Comparison of ENCODE assay signal across 11 mouse cellular contexts in the genomic region with DNA sequence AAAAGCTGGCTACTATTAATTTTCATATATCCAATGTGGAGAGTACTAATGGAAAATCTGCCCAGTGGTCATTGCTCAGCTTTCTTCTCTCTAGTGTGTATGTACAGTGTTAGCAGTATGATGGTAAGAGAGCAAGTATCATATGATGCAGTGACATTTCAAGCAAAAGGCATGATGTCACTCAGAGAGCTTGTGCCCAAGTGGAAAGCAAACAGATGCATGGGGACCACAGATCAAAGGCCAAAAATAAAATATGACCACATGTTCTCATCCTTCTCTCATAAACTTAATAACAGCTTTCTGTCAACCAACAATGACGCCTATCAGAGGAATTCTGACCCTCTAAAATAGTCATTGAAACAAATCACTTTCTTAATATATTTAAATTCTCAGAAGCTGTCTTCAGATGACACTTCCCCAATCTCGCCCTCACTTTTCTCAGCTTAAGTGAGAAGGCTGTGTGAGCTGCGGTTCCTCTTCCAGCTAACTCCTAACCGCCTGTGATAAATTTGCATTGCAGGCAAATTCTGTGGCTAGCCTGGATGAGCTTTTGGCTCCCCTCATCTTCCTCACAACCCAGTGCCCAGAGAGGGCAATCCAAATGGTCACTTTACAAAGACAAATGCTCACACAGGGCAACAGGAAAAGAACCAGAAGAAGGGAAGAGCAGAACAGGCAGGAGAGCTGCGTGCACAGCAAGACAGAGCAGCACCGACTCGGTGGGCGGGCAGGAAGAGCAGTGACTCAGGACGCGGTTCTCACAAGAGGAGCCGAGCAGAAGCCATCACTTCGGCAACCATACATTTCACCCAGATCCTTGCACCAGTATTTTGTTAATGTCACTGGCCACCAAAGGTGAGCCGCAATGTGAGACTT. TPM values are rescaled to one million over a fixed set of nuclear protein-coding genes. Genes with fewer than 3 reads are reported as not detected.
A peak's percentile ranks its signal among the peaks of the same experiment; 100 is the strongest.
DNase-seq lines count a peak whose midpoint lies in the region; ATAC-seq and TF ChIP-seq lines count a peak whose summit lies in the region.
"Had no signal": no experiment of that assay in that cellular context is flagged by ENCODE, and none has a peak within 500 bp of the region (broad histone marks: within the 10 kb centered on the region; RNA-seq: fewer than 3 reads in every experiment).

No protein-coding gene starts in this region.

- no peaks in the 10 kb centered on the region for H3K27me3 ChIP-seq in heart, embryonic 16.5 days (ENCODE audit: control insufficient read depth, insufficient read depth, low read length)
- H3K27me3 ChIP-seq: embryonic facial prominence, embryonic 13.5 days; neural tube, embryonic 12.5 days had no signal

- TF ChIP-seq POLR2A in bone marrow, adult 2 months (IDR thresholded peaks at IDR 0.05; ENCODE audit: borderline replicate concordance, control insufficient read depth, low read depth, low read length): no peak

- TF ChIP-seq CTCF in bone marrow, adult 2 months (IDR thresholded peaks at IDR 0.05; ENCODE audit: control insufficient read depth, insufficient read depth, low read length): no peak

- H3K4me3 ChIP-seq in bone marrow, adult 2 months (replicated peaks; ENCODE audit: control insufficient read depth, low read depth, low read length): no peak overlapping the region
- no peak overlapping the region for H3K4me3 ChIP-seq in heart, embryonic 16.5 days (ENCODE audit: low read length)
- H3K4me3 ChIP-seq: embryonic facial prominence, embryonic 13.5 days; neural tube, embryonic 12.5 days had no signal

- intact Hi-C loops in left cerebral cortex, postnatal 36 days (cut with DNase I): no loop called here
- intact Hi-C loops in left cerebral cortex, postnatal 10 days (cut with DNase I): no loop called here

- peaks cover 8% of the 10 kb centered on the region for H3K36me3 ChIP-seq in heart, embryonic 16.5 days (ENCODE audit: control insufficient read depth, insufficient read depth)

- no peak overlapping the region for H3K4me2 ChIP-seq in heart, embryonic 16.5 days (ENCODE audit: low read depth, low read length)
- H3K4me2 ChIP-seq: embryonic facial prominence, embryonic 13.5 days; neural tube, embryonic 12.5 days had no signal

- no peak for ATAC-seq in heart, embryonic 16.5 days (replicated peaks; ENCODE audit: extremely low read depth, insufficient read depth, low FRiP score)
- ATAC-seq: hindbrain, postnatal 0 days had no signal

- peaks cover 17% of the 10 kb centered on the region; the same call in 1 of the 2 replicates for H3K4me1 ChIP-seq in bone marrow, adult 2 months (ENCODE audit: control insufficient read depth, insufficient read depth, low read length)
- peaks cover 65% of the 10 kb centered on the region for H3K4me1 ChIP-seq in heart, embryonic 16.5 days (ENCODE audit: control insufficient read depth, insufficient read depth, low read length)

- peak; percentile 51 to 54 for DNase-seq in left cerebral cortex, postnatal 36 days (ENCODE audit: low spot score in 2 of 2)
- DNase-seq in left cerebral cortex, postnatal 10 days (ENCODE audit: extremely low spot score in 1 of 2, low spot score in 2 of 2): no peak
- peak; percentile 56 for DNase-seq in skeletal muscle tissue, adult 2 months (ENCODE audit: low read depth, low spot score)
- DNase-seq in urinary bladder, postnatal 36 days (ENCODE audit: low spot score in 2 of 2): no peak
- DNase-seq in adrenal gland, postnatal 10 days: no peak
- DNase-seq in layer of hippocampus, postnatal 36 days: no peak

- WGBS in bone marrow, adult 2 months: 11% methylated on average over 13 of the region's 13 CpGs
- WGBS in heart, embryonic 16.5 days: 73% methylated on average over 13 of the region's 13 CpGs

- no peak overlapping the region for H3K9ac ChIP-seq in heart, embryonic 16.5 days (ENCODE audit: low read length)
- H3K9ac ChIP-seq: embryonic facial prominence, embryonic 13.5 days; neural tube, embryonic 12.5 days had no signal

- no peaks in the 10 kb centered on the region for H3K9me3 ChIP-seq in heart, embryonic 16.5 days (replicated peaks; ENCODE audit: control insufficient read depth, low read length)
- H3K9me3 ChIP-seq: embryonic facial prominence, embryonic 13.5 days; neural tube, embryonic 12.5 days had no signal

- H3K27ac ChIP-seq in bone marrow, adult 2 months (ENCODE audit: control insufficient read depth, insufficient read depth, low read depth, low read length, poor library complexity): peak overlapping the region; percentile 42
- peak overlapping the region; percentile 56 for H3K27ac ChIP-seq in heart, embryonic 16.5 days (ENCODE audit: low read length)
- H3K27ac ChIP-seq: embryonic facial prominence, embryonic 13.5 days; hindbrain, postnatal 0 days; neural tube, embryonic 12.5 days had no signal

RNA-seq across cellular contexts. Expression of a gene that starts 5.2 kb away (rescaled TPM):
- 10 to 100 TPM; 20.5 to 25.8 TPM for total RNA-seq in left cerebral cortex, postnatal 36 days (2021)
- total RNA-seq in left cerebral cortex, postnatal 10 days (2021): 10 to 100 TPM; 22.8 to 28.6 TPM
- 31.4 and 40.7 TPM in 2 replicates for polyA plus RNA-seq in bone marrow, adult 2 months (2011; ENCODE audit: insufficient read depth, insufficient read length, low replicate concordance, missing spikeins)
- 25.1 and 26.0 TPM in 2 replicates for polyA plus RNA-seq in heart, embryonic 16.5 days (2015; fragmentation: Nextera tagmentation; extraction: Ambion mirVana)
- 10 to 100 TPM; 32.8 to 35.7 TPM for total RNA-seq in adrenal gland, postnatal 10 days (2021)
- total RNA-seq in layer of hippocampus, postnatal 36 days (2021): 10 to 100 TPM; 18.4 to 19.4 TPM

RNA-seq across cellular contexts. Expression of a gene that starts 56.1 kb away (rescaled TPM):
- total RNA-seq in left cerebral cortex, postnatal 36 days (2021): 10 to 100 TPM; 28.3 to 29.5 TPM
- 10 to 100 TPM; 26.2 to 26.5 TPM for total RNA-seq in left cerebral cortex, postnatal 10 days (2021)
- polyA plus RNA-seq in bone marrow, adult 2 months (2011; ENCODE audit: insufficient read depth, insufficient read length, low replicate concordance, missing spikeins): 6.6 and 12.2 TPM in 2 replicates
- 7.3 and 7.6 TPM in 2 replicates for polyA plus RNA-seq in heart, embryonic 16.5 days (2015; fragmentation: Nextera tagmentation; extraction: Ambion mirVana)
- 1 to 10 TPM; 7.6 to 8.4 TPM for total RNA-seq in adrenal gland, postnatal 10 days (2021)
- 10 to 100 TPM; 30.0 to 33.1 TPM for total RNA-seq in layer of hippocampus, postnatal 36 days (2021)

Comparison
In these comparisons a context has a peak if more than half of its experiments do, and no peak if none do; other contexts are left out.
1. DNase-seq: peak in left cerebral cortex, postnatal 36 days (2 of 2) and skeletal muscle tissue, adult 2 months (single experiment); none in left cerebral cortex, postnatal 10 days (0 of 2), urinary bladder, postnatal 36 days (0 of 2), adrenal gland, postnatal 10 days (single experiment) and layer of hippocampus, postnatal 36 days (0 of 2).